Mouse (Mus musculus) CH12.LX (cell line): Measurements from ENCODE around the gene Prkar1a. TPM values are rescaled to one million over a fixed set of nuclear protein-coding genes. Genes with fewer than 3 reads are reported as not detected.

ENCODE experiments used
- DNase-seq: peaks from one replicate; pipeline ENCODE4 v3.0.0-alpha.2; 2013; ENCODE audit errors: extremely low read depth
- H3K27ac ChIP-seq: 2 replicates; pipeline ENCODE4 v1.5.1; 2012; ENCODE audit warnings: low read depth, mild to moderate bottlenecking, control low read depth, moderate library complexity; ENCODE audit not compliant: insufficient read depth
- H3K27me3 ChIP-seq: replicated peaks from 2 replicates; pipeline ENCODE3; 2012; ENCODE audit warnings: inconsistent platforms
- H3K36me3 ChIP-seq, 2 experiments: replicated peaks in 1 of 2; 2 replicates each; pipeline versions ENCODE3 to v1.6.1; 2012; ENCODE audit warnings: inconsistent platforms in 1 of 2, low read length in 1 of 2, mild to moderate bottlenecking in 1 of 2, mixed read lengths in 1 of 2, moderate library complexity in 1 of 2; ENCODE audit not compliant: control insufficient read depth in 1 of 2, insufficient read depth in 1 of 2
- H3K4me1 ChIP-seq, 2 experiments: 2 replicates each; pipeline ENCODE4 v1.6.1; 2012; ENCODE audit warnings: inconsistent platforms in 1 of 2, moderate library complexity in 1 of 2; ENCODE audit not compliant: insufficient read depth in 2 of 2, control insufficient read depth in 1 of 2
- H3K4me2 ChIP-seq: 2 replicates; pipeline ENCODE4 v1.6.1; 2012; ENCODE audit warnings: low read depth, mild to moderate bottlenecking, control low read depth; ENCODE audit not compliant: poor library complexity, insufficient read depth, severe bottlenecking
- H3K4me3 ChIP-seq, 3 experiments: fragments of 150-350 bp in 1 of 3; sonication (generic) in 1 of 3; replicated peaks in 1 of 3; 2 replicates each; pipeline versions ENCODE3 to v1.5.1; 2011 to 2012; ENCODE audit warnings: low read depth in 2 of 3, low read length in 2 of 3, mild to moderate bottlenecking in 2 of 3, moderate library complexity in 2 of 3, control low read depth in 1 of 3, improper control_type of control experiment in 1 of 3, inconsistent platforms in 1 of 3, mixed read lengths in 1 of 3; ENCODE audit not compliant: poor library complexity in 1 of 3
- H3K79me2 ChIP-seq: replicated peaks from 2 replicates; pipeline ENCODE4 v1.6.1; 2012; ENCODE audit warnings: mild to moderate bottlenecking, moderate library complexity; ENCODE audit not compliant: control insufficient read depth, poor library complexity, insufficient read depth, severe bottlenecking; ENCODE audit errors: extremely low read depth
- H3K9ac ChIP-seq: 2 replicates; pipeline ENCODE4 v1.6.1; 2012; ENCODE audit warnings: low read depth, mild to moderate bottlenecking, control low read depth, moderate library complexity; ENCODE audit not compliant: insufficient read depth
- H3K9me3 ChIP-seq: replicated peaks from 2 replicates; pipeline ENCODE3; 2012; ENCODE audit warnings: low read length, inconsistent platforms, mixed read lengths
- BHLHE40 ChIP-seq: IDR thresholded peaks from 2 replicates; pipeline ENCODE4 v1.6.1; 2011; ENCODE audit warnings: mild to moderate bottlenecking, low read depth, low read length, improper control_type of control experiment
- CHD1 ChIP-seq: IDR thresholded peaks from 2 replicates; pipeline ENCODE4 v1.6.1; 2012; ENCODE audit warnings: low read depth, low read length, improper control_type of control experiment, inconsistent platforms
- CHD2 ChIP-seq: IDR thresholded peaks from 2 replicates; pipeline ENCODE4 v1.6.1; 2011; ENCODE audit warnings: low read length, improper control_type of control experiment
- ELF1 ChIP-seq: IDR thresholded peaks from 2 replicates; pipeline ENCODE4 v1.6.1; 2014; ENCODE audit warnings: low read depth, mild to moderate bottlenecking, inconsistent platforms, low read length, improper control_type of control experiment
- EP300 ChIP-seq: IDR thresholded peaks from 2 replicates; pipeline ENCODE4 v1.6.1; 2011; ENCODE audit warnings: low read length, improper control_type of control experiment
- ETS1 ChIP-seq: conservative IDR thresholded peaks from 2 replicates; pipeline ENCODE4 v1.6.1; 2012; ENCODE audit warnings: low read depth, mild to moderate bottlenecking, inconsistent platforms, low read length, improper control_type of control experiment, moderate library complexity
- IRF4 ChIP-seq: IDR thresholded peaks from 2 replicates; pipeline ENCODE4 v1.6.1; 2014; ENCODE audit warnings: low read depth, mild to moderate bottlenecking, inconsistent platforms, low read length, improper control_type of control experiment
- KAT2A ChIP-seq: IDR thresholded peaks from 2 replicates; pipeline ENCODE4 v1.6.1; 2012; ENCODE audit warnings: low read length, improper control_type of control experiment, inconsistent platforms; ENCODE audit not compliant: insufficient replicate concordance
- MAX ChIP-seq: IDR thresholded peaks from 2 replicates; pipeline ENCODE4 v1.6.1; 2011; ENCODE audit warnings: low read length, improper control_type of control experiment
- MAZ ChIP-seq: IDR thresholded peaks from 2 replicates; pipeline ENCODE4 v1.6.1; 2012; ENCODE audit warnings: low read depth, mild to moderate bottlenecking, inconsistent platforms, low read length, improper control_type of control experiment, moderate library complexity
- MYC ChIP-seq: IDR thresholded peaks from 2 replicates; pipeline ENCODE4 v1.6.1; 2011; ENCODE audit warnings: low read depth, mild to moderate bottlenecking, improper control_type of control experiment, low read length
- NELFE ChIP-seq: IDR thresholded peaks from 2 replicates; pipeline ENCODE4 v1.6.1; 2011; ENCODE audit warnings: low read depth, low read length, improper control_type of control experiment
- PAX5 ChIP-seq: IDR thresholded peaks from 2 replicates; pipeline ENCODE4 v1.6.1; 2012; ENCODE audit warnings: low read length, inconsistent platforms, mixed read lengths
- POLR2A ChIP-seq: IDR thresholded peaks from 2 replicates; pipeline ENCODE4 v1.6.1; 2011; ENCODE audit warnings: low read depth, mild to moderate bottlenecking, improper control_type of control experiment, low read length
- RCOR1 ChIP-seq: conservative IDR thresholded peaks from 2 replicates; pipeline ENCODE4 v1.6.1; 2012; ENCODE audit warnings: low read depth, mild to moderate bottlenecking, inconsistent platforms, low read length, improper control_type of control experiment
- SIN3A ChIP-seq: IDR thresholded peaks from 2 replicates; pipeline ENCODE4 v1.6.1; 2012; ENCODE audit warnings: low read length, improper control_type of control experiment, inconsistent platforms
- TBP ChIP-seq: conservative IDR thresholded peaks from 2 replicates; pipeline ENCODE4 v1.6.1; 2011; ENCODE audit warnings: low read depth, low read length, improper control_type of control experiment
- TCF12 ChIP-seq: IDR thresholded peaks from 2 replicates; pipeline ENCODE4 v1.6.1; 2014; ENCODE audit warnings: low read depth, mild to moderate bottlenecking, inconsistent platforms, low read length, improper control_type of control experiment
- UBTF ChIP-seq: IDR thresholded peaks from 2 replicates; pipeline ENCODE4 v1.6.1; 2012; ENCODE audit warnings: low read depth, mild to moderate bottlenecking, inconsistent platforms, low read length, improper control_type of control experiment, moderate library complexity
- USF1 ChIP-seq: IDR thresholded peaks from 2 replicates; pipeline ENCODE4 v1.6.1; 2014; ENCODE audit warnings: low read depth, mild to moderate bottlenecking, inconsistent platforms, low read length, improper control_type of control experiment
- USF2 ChIP-seq: conservative IDR thresholded peaks from 2 replicates; pipeline ENCODE4 v1.6.1; 2011; ENCODE audit warnings: low read depth, low read length, improper control_type of control experiment
- ZMIZ1 ChIP-seq: IDR thresholded peaks from 2 replicates; pipeline ENCODE4 v1.6.1; 2012; ENCODE audit warnings: low read depth, mild to moderate bottlenecking, inconsistent platforms, low read length, improper control_type of control experiment
- dilution Hi-C: fragments of 300-500 bp; cut with MboI; formaldehyde crosslinking; loops from 2 replicates; pipeline ENCODE4 v1.14.3; 2020; ENCODE audit warnings: low sequenced_read_pairs; ENCODE audit not compliant: extremely low pct_unique_long_range_greater_than_20kb, extremely low pct_ligation_motif_present
- in situ Hi-C: fragments of 300-500 bp; cut with MboI; formaldehyde crosslinking; loops from 3 replicates; pipeline ENCODE4 v1.14.3; 2019; ENCODE audit warnings: low sequenced_read_pairs, low pct_ligation_motif_present, low pct_unique_long_range_greater_than_20kb, mixed read lengths
- polyA plus RNA-seq: library from polyadenylated mRNA; unstranded; fragments of >175 nt; gene quantifications from 2 replicates; pipeline ENCODE4 v1.2.1, GENCODE M21; 2012; ENCODE audit warnings: low read depth; ENCODE audit not compliant: insufficient read length
- total RNA-seq, 2 experiments: library from RNA; depleted of rRNA; stranded (reverse); fragments of 300-350 nt in 1 of 2; fragments of >200 nt in 1 of 2; gene quantifications; 2 replicates each; pipeline ENCODE4 v1.2.3; 2012 to 2014

Gene Prkar1a
- total and polyA plus RNA-seq, 3 experiments: 93.1 to 220 (median 111) TPM

- Histone ChIP-seq H3K9ac (no peak overlapping the region), H3K4me3 (no peak overlapping the region), H3K27ac (no peak overlapping the region), H3K79me2 (no peaks in the 10 kb centered on the region), H3K4me2 (no peak overlapping the region), H3K36me3 (no peaks in the 10 kb centered on the region), H3K4me1 (peaks cover 0 to 2% of the 10 kb centered on the region in 2 experiments; a peak in 1 of 4 replicates), H3K9me3 (no peaks in the 10 kb centered on the region), H3K27me3 (peaks cover 11% of the 10 kb centered on the region)
- TF ChIP-seq KAT2A: no peak
- DNase-seq: no peak
- dilution Hi-C loops (no loop called here), in situ Hi-C loops (no loop called here)
These were observed 7.5 kb upstream of the Prkar1a start for GRCm38 (mm10) chr11:109641498-109642222.

- peak overlapping the region; percentile 65; the same call in 1 of the 2 replicates for H3K4me2 ChIP-seq
- peaks cover 25% of the 10 kb centered on the region for H3K79me2 ChIP-seq
- H3K4me3 ChIP-seq: no peak overlapping the region
- in situ Hi-C loops: no loop called here
- peaks cover 3 to 6% of the 10 kb centered on the region in 2 experiments for H3K36me3 ChIP-seq
- peaks cover 12 to 33% of the 10 kb centered on the region in 2 experiments for H3K4me1 ChIP-seq
- H3K27ac ChIP-seq: no peak overlapping the region
- TF ChIP-seq USF1: no peak
- TF ChIP-seq TBP: no peak
- TF ChIP-seq RCOR1: no peak
- no peak for TF ChIP-seq IRF4
- TF ChIP-seq SIN3A: no peak
- no peak for TF ChIP-seq PAX5
- no peak for TF ChIP-seq ETS1
- no peak for TF ChIP-seq MYC
- no peak for TF ChIP-seq ZMIZ1
- TF ChIP-seq EP300: no peak
- no peak for TF ChIP-seq TCF12
- TF ChIP-seq, all 38 proteins: peak for 0
- no peaks in the 10 kb centered on the region for H3K9me3 ChIP-seq
- no peak overlapping the region for H3K9ac ChIP-seq
- peaks cover 8% of the 10 kb centered on the region for H3K27me3 ChIP-seq
- no peak for DNase-seq
- dilution Hi-C loops: no loop called here
These were observed 695 bp upstream of the Prkar1a start for GRCm38 (mm10) chr11:109648510-109648909.

DNA sequence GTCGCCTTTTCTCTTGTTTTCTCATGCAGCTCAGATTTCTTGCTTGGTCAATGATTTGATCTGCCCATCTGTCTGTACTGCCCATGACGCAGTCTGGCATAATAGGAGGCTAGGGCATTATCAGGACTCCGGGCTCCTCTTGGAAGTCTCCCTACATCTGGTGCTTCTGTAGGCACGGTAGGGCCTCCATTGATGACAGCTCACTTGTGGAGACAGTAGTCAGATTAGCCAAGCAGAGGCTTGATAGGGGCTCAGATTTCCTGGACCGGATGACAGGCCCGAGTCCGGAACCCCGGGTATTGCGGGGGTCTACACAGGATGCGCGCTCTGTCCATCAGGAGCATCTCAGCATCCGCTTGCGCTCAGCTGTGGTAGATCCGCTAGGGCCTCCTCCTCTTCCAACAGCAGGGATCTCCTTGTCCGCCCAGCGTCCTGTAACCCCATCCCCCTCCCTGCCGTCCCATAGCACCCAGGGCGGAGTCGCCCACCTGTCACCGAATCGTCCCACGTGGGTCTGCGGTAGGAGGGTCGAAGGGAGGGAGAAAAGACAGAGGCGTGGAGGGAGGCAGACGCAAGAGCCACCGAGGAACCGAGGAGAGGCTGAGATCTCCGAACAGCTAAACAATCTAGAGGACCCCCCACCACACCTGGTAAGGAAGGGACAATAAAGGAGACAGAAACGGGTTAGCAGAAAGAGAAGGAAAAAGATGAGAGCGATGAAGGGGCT, 933 bp downstream of the Prkar1a start:
- peak; percentile 90 for DNase-seq
- Histone ChIP-seq H3K4me1 (peaks cover 14 to 41% of the 10 kb centered on the region in 2 experiments), H3K4me3 (peak overlapping the region; percentile 78 to 92 (median 82)), H3K27me3 (peaks cover 5% of the 10 kb centered on the region), H3K27ac (no peak overlapping the region; the same call in 1 of the 2 replicates), H3K79me2 (peaks cover 38% of the 10 kb centered on the region), H3K36me3 (peaks cover 14 to 22% of the 10 kb centered on the region in 2 experiments), H3K4me2 (peak overlapping the region; percentile 65), H3K9me3 (no peaks in the 10 kb centered on the region), H3K9ac (peak overlapping the region; percentile 58)
- in situ Hi-C loops: no loop called here
- dilution Hi-C loops: no loop called here
- TF ChIP-seq NELFE: no peak
- peak; percentile 82 for TF ChIP-seq MYC
- peak; percentile 71 for TF ChIP-seq USF1
- TF ChIP-seq ELF1: peak; percentile 39; the same call in 1 of the 2 replicates
- peak; percentile 57; the same call in 1 of the 2 replicates for TF ChIP-seq TBP
- peak; percentile 51; the same call in 1 of the 2 replicates for TF ChIP-seq POLR2A
- peak; percentile 88 for TF ChIP-seq SIN3A
- TF ChIP-seq CHD2: peak; percentile 70; the same call in 1 of the 2 replicates
- no peak; the same call in 1 of the 2 replicates for TF ChIP-seq CHD1
- TF ChIP-seq MAX: peak; percentile 89
- 0 out of 2 replicates have a peak, but pooled peaks have one; percentile 22 for TF ChIP-seq USF2
- TF ChIP-seq MAZ: peak; percentile 76
- peak; percentile 81; the same call in 1 of the 2 replicates for TF ChIP-seq TCF12
- TF ChIP-seq KAT2A: 0 out of 2 replicates have a peak, but pooled peaks have one; percentile 42
- peak; percentile 50; the same call in 1 of the 2 replicates for TF ChIP-seq IRF4
- peak; percentile 44 for TF ChIP-seq BHLHE40
- no peak for TF ChIP-seq UBTF
